Mouse (Mus musculus): ENCODE measurements around the gene Camk2b. TPM values are rescaled to one million over a fixed set of nuclear protein-coding genes. Genes with fewer than 3 reads are reported as not detected.

Gene Camk2b
- polyA plus RNA-seq, 1 experiment from 2014 or later, result 2.5 TPM

GRCm38 (mm10) chr11:5971202-5971601 is 95.0 kb downstream of the Camk2b start:
- ATAC-seq (ENCODE audit: low FRiP score) (no peak), DNase-seq (ENCODE audit: low spot score, missing footprints) (peak; percentile 60)
- Histone ChIP-seq H3K36me3 (ENCODE audit: control insufficient read depth, insufficient read depth, low read length) (peaks cover 6% of the 10 kb centered on the region; the same call in 1 of the 2 replicates), H3K4me3 (ENCODE audit: low read depth, low read length) (no peak overlapping the region), H3K27ac (ENCODE audit: low read depth, low read length) (no peak overlapping the region), H3K27me3 (ENCODE audit: control insufficient read depth, insufficient read depth, low read length) (no peaks in the 10 kb centered on the region), H3K9ac (ENCODE audit: low read length) (no peak overlapping the region), H3K4me1 (ENCODE audit: control insufficient read depth, insufficient read depth, low read length) (peaks cover 3% of the 10 kb centered on the region), H3K4me2 (no peak overlapping the region), H3K9me3 (ENCODE audit: control insufficient read depth, low read length) (no peaks in the 10 kb centered on the region)
- WGBS, result 55% methylated on average over 7 of the region's 7 CpGs

- no peak overlapping the region for H3K9ac ChIP-seq (ENCODE audit: low read length)
- H3K9me3 ChIP-seq (ENCODE audit: control insufficient read depth, low read length), result no peaks in the 10 kb centered on the region
- no peak overlapping the region for H3K27ac ChIP-seq (ENCODE audit: low read depth, low read length)
- ATAC-seq (ENCODE audit: low FRiP score) (no peak), DNase-seq (ENCODE audit: low spot score, missing footprints) (no peak)
- 87% methylated on average over 6 of the region's 6 CpGs for WGBS
- H3K4me2 ChIP-seq, result no peak overlapping the region
- no peak overlapping the region for H3K4me3 ChIP-seq (ENCODE audit: low read depth, low read length)
- H3K36me3 ChIP-seq (ENCODE audit: control insufficient read depth, insufficient read depth, low read length), result peaks cover 13% of the 10 kb centered on the region; the same call in 1 of the 2 replicates
- peaks cover 3% of the 10 kb centered on the region for H3K4me1 ChIP-seq (ENCODE audit: control insufficient read depth, insufficient read depth, low read length)
- no peaks in the 10 kb centered on the region for H3K27me3 ChIP-seq (ENCODE audit: control insufficient read depth, insufficient read depth, low read length)
Observed at GRCm38 (mm10) chr11:5968223-5968622, 97.9 kb downstream of the Camk2b start.

- ATAC-seq (ENCODE audit: low FRiP score) (no peak), DNase-seq (ENCODE audit: low spot score, missing footprints) (no peak)
- Histone ChIP-seq H3K27me3 (ENCODE audit: control insufficient read depth, insufficient read depth, low read length) (no peaks in the 10 kb centered on the region), H3K4me3 (ENCODE audit: low read depth, low read length) (no peak overlapping the region), H3K36me3 (ENCODE audit: control insufficient read depth, insufficient read depth, low read length) (peaks cover 22% of the 10 kb centered on the region; the same call in 1 of the 2 replicates), H3K9ac (ENCODE audit: low read length) (no peak overlapping the region), H3K4me2 (no peak overlapping the region), H3K9me3 (ENCODE audit: control insufficient read depth, low read length) (no peaks in the 10 kb centered on the region), H3K27ac (ENCODE audit: low read depth, low read length) (no peak overlapping the region), H3K4me1 (ENCODE audit: control insufficient read depth, insufficient read depth, low read length) (no peaks in the 10 kb centered on the region)
- WGBS, result 95% methylated on average over 3 of the region's 3 CpGs
Observed at GRCm38 (mm10) chr11:5966751-5967150, 99.4 kb downstream of the Camk2b start.

GRCm38 (mm10) chr11:5965865-5966264 is 100.3 kb downstream of the Camk2b start:
- Histone ChIP-seq H3K4me2 (no peak overlapping the region), H3K27me3 (ENCODE audit: control insufficient read depth, insufficient read depth, low read length) (no peaks in the 10 kb centered on the region), H3K9ac (ENCODE audit: low read length) (no peak overlapping the region), H3K27ac (ENCODE audit: low read depth, low read length) (no peak overlapping the region), H3K9me3 (ENCODE audit: control insufficient read depth, low read length) (no peaks in the 10 kb centered on the region), H3K4me3 (ENCODE audit: low read depth, low read length) (no peak overlapping the region), H3K36me3 (ENCODE audit: control insufficient read depth, insufficient read depth, low read length) (peaks cover 25% of the 10 kb centered on the region), H3K4me1 (ENCODE audit: control insufficient read depth, insufficient read depth, low read length) (no peaks in the 10 kb centered on the region)
- WGBS, result 87% methylated on average over 11 of the region's 11 CpGs
- ATAC-seq (ENCODE audit: low FRiP score), result no peak
- no peak for DNase-seq (ENCODE audit: low spot score, missing footprints)

GRCm38 (mm10) chr11:5960051-5960450 is 106.1 kb downstream of the Camk2b start:
- Histone ChIP-seq H3K9me3 (ENCODE audit: control insufficient read depth, low read length) (no peaks in the 10 kb centered on the region), H3K9ac (ENCODE audit: low read length) (no peak overlapping the region), H3K4me1 (ENCODE audit: control insufficient read depth, insufficient read depth, low read length) (peaks cover 7% of the 10 kb centered on the region), H3K4me3 (ENCODE audit: low read depth, low read length) (no peak overlapping the region), H3K4me2 (no peak overlapping the region), H3K27ac (ENCODE audit: low read depth, low read length) (no peak overlapping the region), H3K27me3 (ENCODE audit: control insufficient read depth, insufficient read depth, low read length) (no peaks in the 10 kb centered on the region), H3K36me3 (ENCODE audit: control insufficient read depth, insufficient read depth, low read length) (peaks cover 19% of the 10 kb centered on the region)
- no peak for ATAC-seq (ENCODE audit: low FRiP score)
- DNase-seq (ENCODE audit: low spot score, missing footprints), result no peak
- 86% methylated on average over 2 of the region's 2 CpGs for WGBS

- Histone ChIP-seq H3K4me1 (ENCODE audit: control insufficient read depth, insufficient read depth, low read length) (peaks cover 7% of the 10 kb centered on the region), H3K4me2 (peak within 1 kb of the TSS; percentile 56)
- DNase-seq (ENCODE audit: low spot score, missing footprints), result peak; percentile 99
Observed at GRCm38 (mm10) chr11:5955546-5956276, 110.5 kb downstream of the Camk2b start, which contains the start of gene Ykt6. Gene Ykt6, plus strand, starts transcription at chr11:5955693.

GRCm38 (mm10) chr11:5954965-5955504 is 111.1 kb downstream of the Camk2b start:
- H3K4me2 ChIP-seq, result peak overlapping the region; percentile 56
- peaks cover 8% of the 10 kb centered on the region for H3K4me1 ChIP-seq (ENCODE audit: control insufficient read depth, insufficient read depth, low read length)
- no peaks in the 10 kb centered on the region for H3K27me3 ChIP-seq (ENCODE audit: control insufficient read depth, insufficient read depth, low read length)
- no peaks in the 10 kb centered on the region for H3K36me3 ChIP-seq (ENCODE audit: control insufficient read depth, insufficient read depth, low read length)
- WGBS, result 5% methylated on average over 7 of the region's 7 CpGs
- peak overlapping the region; percentile 93 for H3K4me3 ChIP-seq (ENCODE audit: low read depth, low read length)
- DNase-seq (ENCODE audit: low spot score, missing footprints) (no peak), ATAC-seq (ENCODE audit: low FRiP score) (peak; percentile 78)
- peak overlapping the region; percentile 74 for H3K27ac ChIP-seq (ENCODE audit: low read depth, low read length)
- peak overlapping the region; percentile 95 for H3K9ac ChIP-seq (ENCODE audit: low read length)
- no peaks in the 10 kb centered on the region for H3K9me3 ChIP-seq (ENCODE audit: control insufficient read depth, low read length)

More at GRCm38 (mm10) chr11:5955546-5956276, 110.5 kb downstream of the Camk2b start, which contains the start of gene Ykt6:
- Histone ChIP-seq H3K36me3 (ENCODE audit: control insufficient read depth, insufficient read depth, low read length) (no peaks in the 10 kb centered on the region), H3K9ac (ENCODE audit: low read length) (peak within 1 kb of the TSS; percentile 95), H3K9me3 (ENCODE audit: control insufficient read depth, low read length) (no peaks in the 10 kb centered on the region), H3K4me3 (ENCODE audit: low read depth, low read length) (peak within 1 kb of the TSS; percentile 93), H3K27me3 (ENCODE audit: control insufficient read depth, insufficient read depth, low read length) (no peaks in the 10 kb centered on the region), H3K27ac (ENCODE audit: low read depth, low read length) (peak within 1 kb of the TSS; percentile 74)
- ATAC-seq (ENCODE audit: low FRiP score), result peak; percentile 96
- WGBS, result under 1% methylated on average over 71 of the region's 71 CpGs

GRCm38 (mm10) chr11:5954435-5954834 is 111.7 kb downstream of the Camk2b start:
- Histone ChIP-seq H3K4me1 (ENCODE audit: control insufficient read depth, insufficient read depth, low read length) (peaks cover 12% of the 10 kb centered on the region), H3K9ac (ENCODE audit: low read length) (no peak overlapping the region), H3K4me2 (no peak overlapping the region), H3K27me3 (ENCODE audit: control insufficient read depth, insufficient read depth, low read length) (no peaks in the 10 kb centered on the region), H3K4me3 (ENCODE audit: low read depth, low read length) (no peak overlapping the region), H3K36me3 (ENCODE audit: control insufficient read depth, insufficient read depth, low read length) (no peaks in the 10 kb centered on the region), H3K27ac (ENCODE audit: low read depth, low read length) (no peak overlapping the region), H3K9me3 (ENCODE audit: control insufficient read depth, low read length) (no peaks in the 10 kb centered on the region)
- WGBS, result 76% methylated on average over 5 of the region's 5 CpGs
- DNase-seq (ENCODE audit: low spot score, missing footprints) (no peak), ATAC-seq (ENCODE audit: low FRiP score) (no peak)

- Histone ChIP-seq H3K27ac (ENCODE audit: low read depth, low read length) (no peak overlapping the region), H3K27me3 (ENCODE audit: control insufficient read depth, insufficient read depth, low read length) (no peaks in the 10 kb centered on the region), H3K4me2 (no peak overlapping the region), H3K4me1 (ENCODE audit: control insufficient read depth, insufficient read depth, low read length) (peaks cover 12% of the 10 kb centered on the region), H3K4me3 (ENCODE audit: low read depth, low read length) (no peak overlapping the region), H3K9me3 (ENCODE audit: control insufficient read depth, low read length) (no peaks in the 10 kb centered on the region), H3K9ac (ENCODE audit: low read length) (no peak overlapping the region), H3K36me3 (ENCODE audit: control insufficient read depth, insufficient read depth, low read length) (no peaks in the 10 kb centered on the region)
- WGBS, result 35% methylated on average over 8 of the region's 8 CpGs
- ATAC-seq (ENCODE audit: low FRiP score) (no peak), DNase-seq (ENCODE audit: low spot score, missing footprints) (peak; percentile 91)
Observed at GRCm38 (mm10) chr11:5953130-5953765, 112.9 kb downstream of the Camk2b start.

Data from midbrain, embryonic 11.5 days (tissue).